Mouse (Mus musculus): ENCODE data around the gene Gnaq.

GRCm38 (mm10) chr19:16315525-16315924, 182.9 kb downstream of the Gnaq start:
- TF ChIP-seq CTCF (IDR thresholded peaks at IDR 0.05; ENCODE audit: control insufficient read depth, insufficient read depth, low read length) (no peak), POLR2A (IDR thresholded peaks at IDR 0.05; ENCODE audit: borderline replicate concordance, control insufficient read depth, low read depth, low read length) (no peak)
